Mouse (Mus musculus) forebrain, embryonic 15.5 days (tissue): ENCODE results near the gene Simc1. TPM values are rescaled to one million over a fixed set of nuclear protein-coding genes. Genes with fewer than 3 reads are reported as not detected.

Experiments
- ATAC-seq: fragments of 200-750 bp; cut with Nextera tagmentation; replicated peaks from 2 replicates; pipeline ENCODE4 v1.8.0; 2017; ENCODE audit warnings: mild to moderate bottlenecking, moderate TSS enrichment, moderate library complexity
- H3K27ac ChIP-seq: fragments of 300-500 bp; sonication (generic); replicated peaks from 2 replicates; pipeline ENCODE4 v1.5.1; 2015; ENCODE audit warnings: mild to moderate bottlenecking, inconsistent platforms
- H3K27me3 ChIP-seq: fragments of 300-500 bp; sonication (generic); 2 replicates; pipeline ENCODE4 v1.6.1; 2015; ENCODE audit warnings: inconsistent platforms
- H3K36me3 ChIP-seq: fragments of 300-500 bp; sonication (generic); 2 replicates; pipeline ENCODE4 v1.6.1; 2015; ENCODE audit warnings: mild to moderate bottlenecking, inconsistent platforms
- H3K4me1 ChIP-seq: fragments of 300-500 bp; sonication (generic); 2 replicates; pipeline ENCODE4 v1.6.1; 2015; ENCODE audit warnings: inconsistent platforms
- H3K4me2 ChIP-seq: fragments of 300-500 bp; sonication (generic); replicated peaks from 2 replicates; pipeline ENCODE4 v1.6.1; 2015; ENCODE audit warnings: mild to moderate bottlenecking, inconsistent platforms
- H3K4me3 ChIP-seq: fragments of 300-500 bp; sonication (generic); 2 replicates; pipeline ENCODE4 v1.5.1; 2015; ENCODE audit warnings: mild to moderate bottlenecking, inconsistent platforms
- H3K9ac ChIP-seq: fragments of 300-500 bp; sonication (generic); replicated peaks from 2 replicates; pipeline ENCODE4 v1.6.1; 2015; ENCODE audit warnings: mild to moderate bottlenecking, inconsistent platforms
- H3K9me3 ChIP-seq: fragments of 300-500 bp; sonication (generic); 2 replicates; pipeline ENCODE4 v1.6.1; 2016; ENCODE audit warnings: inconsistent platforms
- WGBS: fragments of 180-500 bp; shearing (Covaris S2); methylation state at CpG from one replicate; pipeline ENCODE4 v1.1.7; 2015; ENCODE audit warnings: mixed read lengths; 5-methylcytosine and 5-hydroxymethylcytosine counted together
- polyA plus RNA-seq: library from polyadenylated mRNA; unstranded; fragments of >200 nt; fragmentation: Nextera tagmentation; extraction: Ambion mirVana; gene quantifications from 2 replicates; pipeline ENCODE4 v1.2.1, GENCODE M21; 2015

Simc1 gene
- 24.1 and 25.7 TPM in 2 replicates for polyA plus RNA-seq

DNA sequence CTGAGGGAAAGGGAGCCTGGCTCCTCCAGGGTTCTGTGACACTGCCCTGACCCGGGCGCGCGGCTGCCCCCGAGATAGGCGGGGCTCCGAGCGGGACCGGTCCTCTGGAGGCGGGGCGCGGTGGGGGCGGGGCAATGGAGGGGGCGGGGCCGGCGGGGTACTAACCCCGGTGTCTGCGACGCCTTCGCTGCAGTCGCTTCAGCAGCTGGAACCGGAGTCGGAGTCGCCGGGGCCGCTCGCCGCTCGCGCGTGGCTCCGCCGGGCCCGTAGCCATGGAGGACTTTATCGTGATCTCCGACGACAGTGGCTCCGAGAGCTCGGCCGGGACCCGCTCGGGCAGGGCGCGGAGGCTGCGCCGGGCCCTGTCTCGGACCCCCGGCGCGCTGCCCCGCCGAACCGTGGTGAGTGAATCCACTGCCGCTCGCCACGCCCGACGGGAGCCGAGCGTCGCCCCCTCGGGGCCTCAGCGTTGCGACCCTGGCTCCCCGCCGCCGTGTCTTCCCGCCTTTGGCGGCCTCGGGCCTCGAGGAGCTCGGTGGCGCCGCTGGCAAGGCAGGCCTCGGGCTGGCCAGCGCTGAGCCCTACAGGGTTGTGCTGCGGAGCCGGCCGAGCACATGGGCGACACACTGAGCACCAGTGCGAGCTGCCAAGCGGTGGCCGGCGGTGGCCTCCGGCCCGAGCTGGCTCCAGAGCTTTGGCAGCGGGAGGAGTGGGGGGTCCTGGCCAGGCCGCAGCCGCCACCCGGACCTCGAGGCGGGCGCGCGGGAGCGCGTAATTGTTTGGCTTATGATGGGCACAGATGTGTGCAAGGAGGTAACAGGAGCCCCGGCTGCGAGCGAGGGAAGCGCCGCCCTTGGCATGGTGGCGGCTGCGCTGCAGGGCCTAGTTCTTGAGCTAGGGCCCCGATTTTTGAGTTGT, at the start of gene Simc1:
Simc1 (plus strand) TSS at position 176 of the 918 bp plus-strand sequence.
- H3K27me3 ChIP-seq: no peaks in the 10 kb centered on the region
- under 1% methylated on average over 92 of the region's 105 CpGs for WGBS
- peak within 1 kb of the TSS; percentile 81 for H3K27ac ChIP-seq
- H3K4me1 ChIP-seq: peaks cover 23% of the 10 kb centered on the region
- H3K9me3 ChIP-seq: no peaks in the 10 kb centered on the region
- peak within 1 kb of the TSS; percentile 75 for H3K9ac ChIP-seq
- H3K36me3 ChIP-seq: no peaks in the 10 kb centered on the region
- H3K4me2 ChIP-seq: peak within 1 kb of the TSS; percentile 78
- H3K4me3 ChIP-seq: peak within 1 kb of the TSS; percentile 68
- ATAC-seq: peak; percentile 89

DNA sequence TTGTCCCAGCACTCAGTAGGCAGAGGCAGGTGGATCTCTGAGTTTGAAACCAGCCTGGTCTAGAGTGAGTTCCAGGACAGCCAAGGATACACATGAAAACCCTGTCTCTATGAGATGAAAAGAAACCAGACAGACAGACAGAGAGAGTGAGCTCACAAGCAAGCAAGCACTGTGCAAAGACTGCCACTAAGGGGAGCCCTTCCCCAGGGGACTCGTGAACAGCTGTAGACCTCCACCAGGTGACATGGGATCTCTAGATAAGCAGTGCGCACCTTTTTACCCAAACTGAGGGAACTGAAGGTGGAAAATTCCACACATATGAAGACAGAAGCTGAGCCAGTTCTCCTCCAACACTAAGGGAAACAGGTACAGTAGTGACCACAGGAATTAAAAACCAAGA, 46.5 kb upstream of the Simc1 start:
- Histone ChIP-seq H3K27ac (no peak overlapping the region), H3K4me1 (no peaks in the 10 kb centered on the region), H3K36me3 (peaks cover 56% of the 10 kb centered on the region), H3K9ac (no peak overlapping the region), H3K9me3 (no peaks in the 10 kb centered on the region), H3K4me2 (no peak overlapping the region), H3K4me3 (no peak overlapping the region), H3K27me3 (no peaks in the 10 kb centered on the region)
- ATAC-seq: no peak
- 89% methylated on average over 2 of the region's 2 CpGs for WGBS

DNA sequence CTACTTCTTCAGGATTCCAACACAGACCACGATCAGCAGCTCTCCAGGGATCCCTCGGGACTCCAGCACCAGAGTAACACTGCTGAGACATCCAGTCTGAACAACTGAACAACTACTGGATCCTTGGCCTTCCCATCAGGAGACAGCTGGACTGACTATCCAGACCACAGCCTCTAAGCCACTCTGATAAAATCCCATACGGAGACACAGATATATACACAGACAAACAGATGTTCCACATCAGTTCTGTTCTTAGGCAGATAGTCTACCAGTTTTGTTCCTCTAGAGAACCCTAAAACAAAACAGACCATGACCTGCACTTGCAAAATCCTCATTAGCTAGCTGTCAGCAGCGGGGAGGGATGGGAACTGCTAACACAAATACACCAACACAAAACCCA, 44.3 kb upstream of the Simc1 start:
- Histone ChIP-seq H3K4me2 (no peak overlapping the region), H3K4me1 (no peaks in the 10 kb centered on the region), H3K36me3 (peaks cover 79% of the 10 kb centered on the region), H3K9me3 (no peaks in the 10 kb centered on the region), H3K9ac (no peak overlapping the region), H3K27ac (no peak overlapping the region), H3K4me3 (no peak overlapping the region), H3K27me3 (no peaks in the 10 kb centered on the region)
- WGBS: 92% methylated on average over 4 of the region's 4 CpGs
- ATAC-seq: no peak

DNA sequence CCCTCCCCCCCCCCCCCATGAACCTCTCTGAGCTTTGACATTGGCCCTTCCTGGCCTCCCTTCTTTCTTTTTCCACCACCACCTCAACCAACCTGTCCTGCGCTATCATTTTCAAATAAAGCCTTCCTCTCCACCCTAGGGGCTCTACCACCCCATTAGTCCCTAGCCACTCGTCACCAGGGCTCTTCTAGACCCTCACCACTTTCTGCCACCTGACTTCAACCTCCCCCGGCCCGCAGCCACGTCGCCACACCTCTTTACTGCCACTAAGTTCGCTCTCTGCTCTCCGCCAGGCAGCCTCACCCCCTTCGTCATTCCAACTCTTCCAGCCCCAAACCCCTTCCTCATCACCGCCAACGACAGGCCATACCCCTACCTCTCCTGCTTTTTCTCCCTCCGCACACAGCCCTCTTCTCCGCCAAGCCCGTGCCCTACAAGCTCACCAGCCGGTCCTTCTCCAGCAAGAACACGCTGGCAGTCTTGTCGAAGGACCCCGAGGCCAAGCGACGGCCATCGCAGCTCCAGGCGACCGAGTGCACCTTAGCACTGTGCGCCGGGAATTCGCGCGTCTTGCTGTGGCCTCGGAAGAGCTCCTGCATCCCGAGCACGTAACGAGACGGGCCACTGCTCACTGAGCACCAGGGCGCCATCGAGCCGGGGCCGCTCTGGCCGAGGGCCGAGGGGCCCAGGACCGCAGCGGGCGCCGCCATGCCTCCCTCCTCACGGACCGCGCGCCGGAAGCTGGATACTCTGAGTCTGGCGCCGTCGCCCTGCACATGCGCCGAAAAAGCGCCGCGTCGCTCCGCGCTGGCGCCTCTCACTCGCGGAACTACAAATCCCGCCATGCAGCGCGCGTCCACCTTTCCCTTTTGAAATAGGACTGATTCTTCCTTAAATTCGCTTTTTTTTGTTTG, 35.2 kb upstream of the Simc1 start, which contains the start of gene Thoc3:
Thoc3 (minus strand) TSS at position 752 of the 914 bp plus-strand sequence.
- H3K27me3 ChIP-seq: no peaks in the 10 kb centered on the region
- peak within 1 kb of the TSS; percentile 84 for H3K4me3 ChIP-seq
- peak within 1 kb of the TSS; percentile 89 for H3K4me2 ChIP-seq
- no peaks in the 10 kb centered on the region for H3K9me3 ChIP-seq
- under 1% methylated on average over 67 of the region's 67 CpGs for WGBS
- peaks cover 41% of the 10 kb centered on the region for H3K36me3 ChIP-seq
- peak within 1 kb of the TSS; percentile 79 for H3K9ac ChIP-seq
- H3K4me1 ChIP-seq: peaks cover 14% of the 10 kb centered on the region
- peak; percentile 98 for ATAC-seq
- H3K27ac ChIP-seq: peak within 1 kb of the TSS; percentile 51; the same call in 1 of the 2 replicates

DNA sequence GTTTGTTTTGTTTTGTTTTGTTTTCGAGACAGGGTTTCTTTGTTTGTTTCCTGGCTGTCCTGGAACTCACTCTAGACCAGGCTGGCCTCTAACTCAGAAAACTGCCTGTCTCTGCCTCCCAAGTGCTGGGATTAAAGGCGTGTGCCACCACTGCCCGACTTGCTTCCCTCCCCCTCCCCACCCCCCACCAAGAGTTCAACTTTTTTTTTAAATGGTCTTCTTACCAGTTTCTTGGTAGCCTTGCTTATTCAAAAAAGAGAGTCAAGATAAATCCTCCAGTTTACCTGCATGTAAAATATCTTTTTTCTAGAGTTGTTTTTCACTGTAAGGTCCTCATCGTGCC, 34.6 kb upstream of the Simc1 start:
- no peak overlapping the region for H3K9ac ChIP-seq

DNA sequence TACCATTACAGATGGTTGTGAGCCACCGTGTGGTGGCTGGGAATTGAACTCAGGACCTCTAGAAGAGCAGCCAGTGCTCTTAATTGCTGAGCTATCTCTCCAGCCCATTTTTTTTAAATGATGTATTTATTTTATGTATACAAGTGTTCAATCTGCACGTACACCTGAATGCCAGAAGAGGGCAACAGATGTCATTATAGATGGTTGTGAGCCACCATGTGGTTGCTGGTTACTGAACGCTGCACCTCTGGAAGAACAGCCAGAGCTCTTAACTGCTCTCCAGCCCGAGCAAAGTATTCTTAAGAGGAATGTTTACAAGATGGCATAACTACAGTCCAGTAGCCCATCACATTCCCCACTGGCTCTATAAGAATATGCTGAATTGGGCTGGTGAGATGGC, 31.6 kb upstream of the Simc1 start:
- H3K9me3 ChIP-seq: no peaks in the 10 kb centered on the region
- 87% methylated on average over 4 of the region's 4 CpGs for WGBS
- no peaks in the 10 kb centered on the region for H3K27me3 ChIP-seq
- no peak for ATAC-seq
- no peak overlapping the region for H3K4me2 ChIP-seq
- peaks cover 12% of the 10 kb centered on the region for H3K4me1 ChIP-seq
- no peak overlapping the region for H3K27ac ChIP-seq
- H3K9ac ChIP-seq: no peak overlapping the region
- H3K4me3 ChIP-seq: no peak overlapping the region
- peaks cover 5% of the 10 kb centered on the region for H3K36me3 ChIP-seq

More for the DNA sequence above, 34.6 kb upstream of the Simc1 start:
- Histone ChIP-seq H3K27me3 (no peaks in the 10 kb centered on the region), H3K27ac (no peak overlapping the region), H3K4me1 (peaks cover 14% of the 10 kb centered on the region), H3K9me3 (no peaks in the 10 kb centered on the region), H3K36me3 (peaks cover 35% of the 10 kb centered on the region), H3K4me3 (peak overlapping the region; percentile 84), H3K4me2 (peak overlapping the region; percentile 89)
- ATAC-seq: peak; percentile 72
- 24% methylated on average over 4 of the region's 4 CpGs for WGBS

DNA sequence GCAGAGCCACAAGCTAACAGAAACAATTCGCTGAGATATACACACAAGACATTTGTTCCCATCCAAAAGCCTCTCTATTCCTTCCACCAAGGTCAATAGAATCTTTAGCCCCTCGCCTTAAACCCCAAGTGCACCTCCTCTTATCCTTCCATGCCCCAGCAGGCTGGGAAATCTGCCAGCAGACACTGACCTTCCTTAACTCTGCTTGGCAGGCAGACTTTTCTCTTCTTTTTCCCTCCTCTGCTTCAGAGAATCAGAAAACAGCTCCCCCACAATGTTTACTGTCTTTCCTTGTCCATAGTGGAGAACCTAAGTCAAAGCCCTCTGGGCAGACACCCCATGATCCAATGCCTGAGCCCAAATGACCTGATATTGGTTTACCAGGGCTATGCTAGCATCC, 28.6 kb upstream of the Simc1 start:
- Histone ChIP-seq H3K27me3 (no peaks in the 10 kb centered on the region), H3K27ac (no peak overlapping the region), H3K9ac (no peak overlapping the region), H3K4me3 (no peak overlapping the region), H3K4me2 (no peak overlapping the region), H3K9me3 (no peaks in the 10 kb centered on the region), H3K4me1 (no peaks in the 10 kb centered on the region), H3K36me3 (no peaks in the 10 kb centered on the region)
- ATAC-seq: no peak
- WGBS: 75% methylated on average over 2 of the region's 2 CpGs

DNA sequence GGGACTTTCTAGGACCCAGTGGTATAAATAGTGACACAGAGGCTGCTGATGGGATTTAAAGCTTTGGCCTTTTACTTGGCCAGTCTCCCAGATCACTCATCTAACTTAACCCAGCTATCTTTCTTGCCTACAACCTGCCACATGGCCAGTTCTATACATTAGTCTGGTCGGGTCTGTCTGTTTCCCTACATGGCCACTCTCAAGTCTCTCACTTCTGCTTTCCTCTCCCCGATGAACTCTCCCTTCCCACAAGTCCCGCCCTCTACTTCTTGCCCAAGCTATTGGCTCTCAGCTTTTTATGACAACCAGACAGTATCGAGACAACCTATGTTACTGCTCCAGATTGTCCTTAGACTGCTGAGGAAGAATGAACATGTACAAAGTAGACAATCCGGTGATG, 27.9 kb upstream of the Simc1 start:
- WGBS: 84% methylated on average over 5 of the region's 5 CpGs
- Histone ChIP-seq H3K4me3 (no peak overlapping the region), H3K36me3 (no peaks in the 10 kb centered on the region), H3K9me3 (no peaks in the 10 kb centered on the region), H3K27me3 (no peaks in the 10 kb centered on the region), H3K4me1 (no peaks in the 10 kb centered on the region), H3K9ac (no peak overlapping the region), H3K27ac (no peak overlapping the region), H3K4me2 (no peak overlapping the region)
- no peak for ATAC-seq

DNA sequence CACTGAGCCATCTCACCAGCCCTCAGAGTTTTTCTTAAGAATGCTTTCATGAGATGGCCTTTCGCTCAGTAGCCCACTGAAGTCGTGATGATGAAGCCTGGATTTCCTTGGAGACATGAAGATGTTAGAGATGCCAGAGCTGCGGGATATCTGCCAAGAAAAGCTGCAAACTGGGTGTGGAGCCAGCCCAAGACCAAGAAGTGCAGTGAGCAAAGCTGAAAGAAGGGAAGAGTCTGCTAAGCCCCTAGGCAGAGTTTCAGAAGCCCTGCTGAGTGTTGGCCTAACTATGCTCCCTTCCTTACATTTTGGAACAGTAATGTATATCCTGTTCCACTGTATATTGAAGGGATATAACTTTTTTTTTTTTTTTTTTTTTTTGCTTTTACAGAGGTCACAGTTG, 24.3 kb upstream of the Simc1 start:
- no peak overlapping the region for H3K4me2 ChIP-seq
- no peak overlapping the region for H3K9ac ChIP-seq
- 63% methylated on average over 3 of the region's 3 CpGs for WGBS
- no peaks in the 10 kb centered on the region for H3K9me3 ChIP-seq
- no peak overlapping the region for H3K27ac ChIP-seq
- no peak for ATAC-seq
- no peaks in the 10 kb centered on the region for H3K27me3 ChIP-seq
- H3K4me3 ChIP-seq: no peak overlapping the region
- H3K36me3 ChIP-seq: no peaks in the 10 kb centered on the region
- no peaks in the 10 kb centered on the region for H3K4me1 ChIP-seq

DNA sequence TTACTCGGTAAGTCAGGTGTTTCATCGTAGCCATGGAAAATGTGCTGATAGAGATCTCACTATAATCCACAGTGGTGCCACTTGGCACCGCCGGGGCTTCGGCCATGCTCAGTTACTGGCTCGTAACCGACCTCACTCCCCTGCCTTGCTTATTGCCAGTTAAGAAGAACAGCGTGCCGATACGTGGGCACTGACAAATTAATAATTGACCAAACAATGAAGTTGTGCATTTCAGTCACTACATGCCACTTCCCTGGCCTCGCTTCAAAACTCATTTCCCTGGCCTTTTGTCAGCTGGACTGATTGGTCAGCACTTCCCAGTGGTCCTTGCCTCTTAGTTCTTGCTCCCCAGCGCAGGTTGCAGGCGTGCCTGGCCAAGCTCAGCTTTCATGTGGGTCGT, 22.1 kb upstream of the Simc1 start:
- WGBS: 86% methylated on average over 14 of the region's 14 CpGs
- Histone ChIP-seq H3K36me3 (no peaks in the 10 kb centered on the region), H3K9me3 (no peaks in the 10 kb centered on the region), H3K4me3 (no peak overlapping the region), H3K27me3 (no peaks in the 10 kb centered on the region), H3K9ac (no peak overlapping the region), H3K4me2 (no peak overlapping the region), H3K27ac (no peak overlapping the region), H3K4me1 (no peaks in the 10 kb centered on the region)
- no peak for ATAC-seq

DNA sequence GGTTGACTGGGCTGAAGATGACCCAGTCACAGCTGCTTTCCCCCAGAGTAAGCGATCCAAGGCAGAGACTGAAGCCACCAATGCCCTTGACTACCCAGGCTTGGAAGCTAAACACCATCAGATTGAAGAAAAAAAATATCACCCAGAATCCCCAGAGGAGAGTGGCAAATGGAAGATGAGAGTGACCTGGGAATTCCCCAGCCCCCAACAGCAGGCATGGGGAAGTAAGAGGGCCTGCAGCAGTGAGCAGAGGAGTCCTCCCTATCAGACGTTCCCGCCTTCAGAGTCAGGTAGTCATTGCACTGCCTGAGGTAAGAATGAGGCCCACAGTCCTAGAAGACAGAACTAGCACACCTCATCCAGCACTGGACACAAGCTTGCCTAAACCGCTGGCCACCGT, 13.2 kb upstream of the Simc1 start:
- Histone ChIP-seq H3K4me2 (no peak overlapping the region), H3K27ac (no peak overlapping the region), H3K9ac (no peak overlapping the region), H3K4me1 (no peaks in the 10 kb centered on the region), H3K36me3 (no peaks in the 10 kb centered on the region), H3K27me3 (no peaks in the 10 kb centered on the region), H3K9me3 (no peaks in the 10 kb centered on the region), H3K4me3 (no peak overlapping the region)
- 86% methylated on average over 5 of the region's 5 CpGs for WGBS
- no peak for ATAC-seq

DNA sequence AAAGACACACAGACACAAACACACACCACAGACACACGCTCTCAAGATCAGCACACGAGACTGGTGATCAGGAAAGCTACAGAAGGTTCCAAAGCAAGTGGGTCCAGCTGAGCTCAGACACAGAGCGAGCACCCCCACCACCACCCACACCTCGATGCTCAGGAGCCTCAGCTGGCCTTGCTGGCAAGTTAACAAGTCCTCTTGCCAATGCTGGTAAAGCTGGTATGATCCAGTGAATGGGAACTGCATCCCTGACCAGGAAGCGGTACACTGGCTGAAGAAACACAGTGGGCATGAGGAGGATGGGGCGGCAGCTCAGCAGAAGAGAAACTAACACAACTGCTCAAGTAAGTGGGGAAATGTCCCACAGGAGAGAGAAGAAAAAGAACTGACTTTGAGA, 12.2 kb upstream of the Simc1 start:
- no peak for ATAC-seq
- Histone ChIP-seq H3K9ac (no peak overlapping the region), H3K9me3 (no peaks in the 10 kb centered on the region), H3K36me3 (no peaks in the 10 kb centered on the region), H3K4me2 (no peak overlapping the region), H3K4me1 (no peaks in the 10 kb centered on the region), H3K27ac (no peak overlapping the region), H3K27me3 (no peaks in the 10 kb centered on the region), H3K4me3 (no peak overlapping the region)
- 88% methylated on average over 6 of the region's 6 CpGs for WGBS
